Mouse (Mus musculus): ENCODE data around the gene Faap100. TPM values are rescaled to one million over a fixed set of nuclear protein-coding genes. Genes with fewer than 3 reads are reported as not detected.

Gene Faap100
- polyA plus RNA-seq, 1 experiment from 2014 or later: 33.8 TPM

DNA sequence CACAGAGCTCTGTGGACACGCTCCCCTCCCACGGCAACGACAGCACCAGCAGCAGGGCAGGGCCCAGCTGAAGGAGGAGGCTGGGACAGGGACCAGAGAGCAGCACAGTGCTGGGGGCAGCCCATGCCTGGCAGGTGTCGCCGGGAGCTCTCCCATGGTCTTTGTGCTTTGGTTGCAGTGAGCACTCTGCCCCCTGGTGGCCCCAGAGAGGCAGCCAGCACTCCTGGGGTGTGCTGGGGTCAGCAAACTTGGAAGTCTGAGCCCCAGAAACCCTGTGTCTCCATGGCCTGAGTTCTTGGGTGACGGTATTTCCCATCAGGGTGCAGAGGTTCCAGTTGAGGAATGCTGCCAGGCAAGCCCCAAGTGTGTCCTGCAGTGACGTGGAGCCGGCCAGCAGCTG, 8.9 kb downstream of the Faap100 start:
- H3K27ac ChIP-seq (ENCODE audit: low read depth, low read length): no peak overlapping the region
- 36% methylated on average over 8 of the region's 8 CpGs for WGBS

DNA sequence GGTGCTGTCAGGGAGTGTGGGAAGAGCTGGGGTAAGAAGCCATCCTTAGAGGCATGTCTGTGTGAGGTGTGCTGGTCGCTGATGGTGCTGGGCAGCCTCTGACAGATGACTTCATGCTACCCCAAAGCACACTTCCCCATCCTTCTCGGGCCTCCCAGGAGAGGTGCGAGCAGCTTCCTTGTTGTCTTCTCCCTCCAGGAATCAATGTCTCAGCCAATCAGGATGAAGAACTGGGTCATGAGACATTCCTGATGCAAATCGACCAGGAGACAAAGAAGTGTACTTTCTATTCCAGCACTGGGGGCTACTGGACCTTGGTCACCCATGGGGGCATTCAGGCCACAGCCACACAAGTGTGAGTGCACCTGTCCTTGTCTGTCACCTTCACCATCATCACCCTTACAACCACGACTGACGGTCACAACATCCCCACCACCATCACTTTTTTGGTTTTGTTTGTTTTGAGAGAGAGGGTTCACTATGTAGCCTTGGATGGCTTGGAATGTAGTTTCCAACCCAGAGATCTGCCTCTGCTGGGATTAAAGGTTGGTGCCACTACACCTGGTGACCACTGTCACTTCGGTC, 12.0 kb downstream of the Faap100 start:
- 0 out of 2 replicates have a peak, but pooled peaks cover 2% of the 10 kb centered on the region for H3K27me3 ChIP-seq (ENCODE audit: control insufficient read depth, insufficient read depth, low read length)
- H3K4me1 ChIP-seq (replicated peaks; ENCODE audit: control insufficient read depth, insufficient read depth, low read length): no peaks in the 10 kb centered on the region; the same call in 1 of the 2 replicates
- no peaks in the 10 kb centered on the region for H3K36me3 ChIP-seq (ENCODE audit: control insufficient read depth, insufficient read depth, low read length)
- ATAC-seq (replicated peaks; ENCODE audit: low FRiP score) (no peak), DNase-seq (ENCODE audit: low spot score) (no peak)
- H3K27ac ChIP-seq (ENCODE audit: low read depth, low read length): no peak overlapping the region
- no peak overlapping the region for H3K4me3 ChIP-seq (ENCODE audit: low read depth, low read length)
- no peak overlapping the region for H3K4me2 ChIP-seq (ENCODE audit: low read depth, low read length, severe bottlenecking)
- no peaks in the 10 kb centered on the region for H3K9me3 ChIP-seq (ENCODE audit: control insufficient read depth, low read length)
- H3K9ac ChIP-seq (ENCODE audit: low read length): no peak overlapping the region
- 36% methylated on average over 7 of the region's 7 CpGs for WGBS

More for the DNA sequence above, 8.9 kb downstream of the Faap100 start:
- Histone ChIP-seq H3K4me2 (ENCODE audit: low read depth, low read length, severe bottlenecking) (no peak overlapping the region), H3K36me3 (ENCODE audit: control insufficient read depth, insufficient read depth, low read length) (no peaks in the 10 kb centered on the region; the same call in 1 of the 2 replicates), H3K4me1 (replicated peaks; ENCODE audit: control insufficient read depth, insufficient read depth, low read length) (no peaks in the 10 kb centered on the region; the same call in 1 of the 2 replicates), H3K9me3 (ENCODE audit: control insufficient read depth, low read length) (no peaks in the 10 kb centered on the region), H3K9ac (ENCODE audit: low read length) (no peak overlapping the region; the same call in 1 of the 2 replicates), H3K4me3 (ENCODE audit: low read depth, low read length) (no peak overlapping the region), H3K27me3 (ENCODE audit: control insufficient read depth, insufficient read depth, low read length) (0 out of 2 replicates have a peak, but pooled peaks cover 2% of the 10 kb centered on the region)
- DNase-seq (ENCODE audit: low spot score): peak; percentile 82
- ATAC-seq (replicated peaks; ENCODE audit: low FRiP score): peak; percentile 53; the same call in 1 of the 2 replicates

- Histone ChIP-seq H3K27me3 (ENCODE audit: control insufficient read depth, insufficient read depth, low read length) (0 out of 2 replicates have a peak, but pooled peaks cover 2% of the 10 kb centered on the region), H3K4me3 (ENCODE audit: low read depth, low read length) (no peak overlapping the region), H3K36me3 (ENCODE audit: control insufficient read depth, insufficient read depth, low read length) (no peaks in the 10 kb centered on the region), H3K4me1 (replicated peaks; ENCODE audit: control insufficient read depth, insufficient read depth, low read length) (peaks cover 7% of the 10 kb centered on the region), H3K9me3 (ENCODE audit: control insufficient read depth, low read length) (no peaks in the 10 kb centered on the region), H3K27ac (ENCODE audit: low read depth, low read length) (no peak overlapping the region), H3K9ac (ENCODE audit: low read length) (no peak overlapping the region), H3K4me2 (ENCODE audit: low read depth, low read length, severe bottlenecking) (no peak overlapping the region)
- DNase-seq (ENCODE audit: low spot score) (no peak), ATAC-seq (replicated peaks; ENCODE audit: low FRiP score) (no peak)
- 85% methylated on average over 6 of the region's 6 CpGs for WGBS
Observed at GRCm38 (mm10) chr11:120362891-120363290, 15.7 kb downstream of the Faap100 start.

DNA sequence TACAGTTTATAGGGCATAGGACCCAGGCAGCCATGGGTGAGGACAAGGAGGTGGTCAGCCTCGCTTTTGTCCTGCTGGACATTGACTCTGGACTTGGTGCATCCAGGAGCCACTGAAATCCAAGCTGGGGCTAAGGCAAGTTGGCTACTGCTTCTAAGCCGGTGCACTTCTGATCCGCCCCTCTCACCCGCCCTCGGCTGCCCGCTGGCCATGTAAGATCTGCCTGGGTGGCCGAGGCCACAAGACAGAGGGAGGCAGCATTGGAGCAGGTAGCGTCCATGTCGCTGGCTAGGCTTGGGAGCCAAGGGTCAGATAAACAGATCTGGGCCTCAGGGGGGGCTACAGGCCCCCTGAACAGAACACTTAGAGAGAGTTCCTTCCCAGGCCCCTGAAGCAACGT, 17.3 kb downstream of the Faap100 start, which contains the start of gene Fscn2:
TSS of gene Fscn2 (plus strand) at position 240 of the 400 bp plus-strand sequence.
- Histone ChIP-seq H3K4me1 (replicated peaks; ENCODE audit: control insufficient read depth, insufficient read depth, low read length) (peaks cover 10% of the 10 kb centered on the region), H3K27me3 (ENCODE audit: control insufficient read depth, insufficient read depth, low read length) (0 out of 2 replicates have a peak, but pooled peaks cover 2% of the 10 kb centered on the region), H3K9ac (ENCODE audit: low read length) (no peak within 1 kb of the TSS), H3K27ac (ENCODE audit: low read depth, low read length) (no peak within 1 kb of the TSS), H3K4me2 (ENCODE audit: low read depth, low read length, severe bottlenecking) (no peak within 1 kb of the TSS), H3K4me3 (ENCODE audit: low read depth, low read length) (no peak within 1 kb of the TSS), H3K36me3 (ENCODE audit: control insufficient read depth, insufficient read depth, low read length) (no peaks in the 10 kb centered on the region), H3K9me3 (ENCODE audit: control insufficient read depth, low read length) (no peaks in the 10 kb centered on the region)
- DNase-seq (ENCODE audit: low spot score) (no peak), ATAC-seq (replicated peaks; ENCODE audit: low FRiP score) (no peak)
- WGBS: 65% methylated on average over 10 of the region's 10 CpGs

DNA sequence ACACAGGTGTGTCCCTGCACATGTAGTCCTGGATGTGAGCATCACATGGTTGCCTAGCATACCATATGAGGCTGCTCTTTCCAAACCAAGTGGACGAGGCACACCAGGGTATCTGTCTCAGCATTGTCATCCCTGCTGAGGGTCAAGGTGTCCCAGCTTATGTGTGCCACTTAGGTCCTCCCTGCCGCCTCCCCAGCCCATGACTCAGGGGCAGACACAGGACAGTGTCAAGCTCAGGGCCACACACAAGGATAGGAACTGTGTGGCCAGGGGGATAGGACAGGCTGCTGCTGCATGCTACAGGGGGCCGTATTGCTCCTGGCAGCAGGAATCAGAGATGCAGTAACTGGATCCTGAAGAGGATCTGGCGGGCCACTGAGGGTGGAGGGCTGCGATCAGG, 17.8 kb downstream of the Faap100 start:
- no peak for ATAC-seq (replicated peaks; ENCODE audit: low FRiP score)
- WGBS: 85% methylated on average over 5 of the region's 5 CpGs
- Histone ChIP-seq H3K9ac (ENCODE audit: low read length) (no peak overlapping the region), H3K4me2 (ENCODE audit: low read depth, low read length, severe bottlenecking) (no peak overlapping the region), H3K4me1 (replicated peaks; ENCODE audit: control insufficient read depth, insufficient read depth, low read length) (peaks cover 10% of the 10 kb centered on the region), H3K4me3 (ENCODE audit: low read depth, low read length) (no peak overlapping the region), H3K27me3 (ENCODE audit: control insufficient read depth, insufficient read depth, low read length) (0 out of 2 replicates have a peak, but pooled peaks cover 2% of the 10 kb centered on the region), H3K27ac (ENCODE audit: low read depth, low read length) (no peak overlapping the region), H3K36me3 (ENCODE audit: control insufficient read depth, insufficient read depth, low read length) (no peaks in the 10 kb centered on the region), H3K9me3 (ENCODE audit: control insufficient read depth, low read length) (no peaks in the 10 kb centered on the region)
- DNase-seq (ENCODE audit: low spot score): no peak

- Histone ChIP-seq H3K9ac (ENCODE audit: low read length) (no peak overlapping the region), H3K9me3 (ENCODE audit: control insufficient read depth, low read length) (no peaks in the 10 kb centered on the region), H3K27ac (ENCODE audit: low read depth, low read length) (no peak overlapping the region), H3K36me3 (ENCODE audit: control insufficient read depth, insufficient read depth, low read length) (no peaks in the 10 kb centered on the region), H3K4me3 (ENCODE audit: low read depth, low read length) (no peak overlapping the region), H3K4me2 (ENCODE audit: low read depth, low read length, severe bottlenecking) (no peak overlapping the region), H3K27me3 (ENCODE audit: control insufficient read depth, insufficient read depth, low read length) (0 out of 2 replicates have a peak, but pooled peaks cover 2% of the 10 kb centered on the region), H3K4me1 (replicated peaks; ENCODE audit: control insufficient read depth, insufficient read depth, low read length) (peaks cover 10% of the 10 kb centered on the region)
- ATAC-seq (replicated peaks; ENCODE audit: low FRiP score): no peak
- 66% methylated on average over 8 of the region's 8 CpGs for WGBS
- no peak for DNase-seq (ENCODE audit: low spot score)
Observed at GRCm38 (mm10) chr11:120360062-120360461, 18.5 kb downstream of the Faap100 start.

DNA sequence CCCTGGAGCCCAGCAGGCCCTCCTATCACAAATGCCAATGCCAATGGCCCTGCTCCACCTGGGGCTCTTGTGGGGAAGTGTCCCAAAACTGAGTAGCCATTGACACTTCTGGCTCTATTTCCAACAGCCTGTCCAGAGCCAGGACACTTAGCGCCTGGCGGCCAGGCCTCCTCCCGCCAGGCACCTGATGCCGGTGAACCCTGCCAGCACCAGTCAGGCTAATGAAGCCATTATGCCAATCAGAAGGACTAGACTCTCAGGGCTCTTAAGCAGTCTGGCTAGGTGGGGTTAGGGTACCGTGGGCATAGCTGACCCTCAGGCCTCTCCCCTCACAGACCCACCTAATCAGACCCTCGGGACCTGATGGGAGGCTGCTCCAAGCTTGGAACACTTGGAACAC, 19.2 kb downstream of the Faap100 start:
- Histone ChIP-seq H3K4me1 (replicated peaks; ENCODE audit: control insufficient read depth, insufficient read depth, low read length) (peaks cover 10% of the 10 kb centered on the region), H3K36me3 (ENCODE audit: control insufficient read depth, insufficient read depth, low read length) (no peaks in the 10 kb centered on the region), H3K4me2 (ENCODE audit: low read depth, low read length, severe bottlenecking) (no peak overlapping the region), H3K9me3 (ENCODE audit: control insufficient read depth, low read length) (no peaks in the 10 kb centered on the region), H3K4me3 (ENCODE audit: low read depth, low read length) (no peak overlapping the region), H3K9ac (ENCODE audit: low read length) (no peak overlapping the region), H3K27ac (ENCODE audit: low read depth, low read length) (no peak overlapping the region), H3K27me3 (ENCODE audit: control insufficient read depth, insufficient read depth, low read length) (no peaks in the 10 kb centered on the region)
- 85% methylated on average over 6 of the region's 6 CpGs for WGBS
- ATAC-seq (replicated peaks; ENCODE audit: low FRiP score) (no peak), DNase-seq (ENCODE audit: low spot score) (no peak)

DNA sequence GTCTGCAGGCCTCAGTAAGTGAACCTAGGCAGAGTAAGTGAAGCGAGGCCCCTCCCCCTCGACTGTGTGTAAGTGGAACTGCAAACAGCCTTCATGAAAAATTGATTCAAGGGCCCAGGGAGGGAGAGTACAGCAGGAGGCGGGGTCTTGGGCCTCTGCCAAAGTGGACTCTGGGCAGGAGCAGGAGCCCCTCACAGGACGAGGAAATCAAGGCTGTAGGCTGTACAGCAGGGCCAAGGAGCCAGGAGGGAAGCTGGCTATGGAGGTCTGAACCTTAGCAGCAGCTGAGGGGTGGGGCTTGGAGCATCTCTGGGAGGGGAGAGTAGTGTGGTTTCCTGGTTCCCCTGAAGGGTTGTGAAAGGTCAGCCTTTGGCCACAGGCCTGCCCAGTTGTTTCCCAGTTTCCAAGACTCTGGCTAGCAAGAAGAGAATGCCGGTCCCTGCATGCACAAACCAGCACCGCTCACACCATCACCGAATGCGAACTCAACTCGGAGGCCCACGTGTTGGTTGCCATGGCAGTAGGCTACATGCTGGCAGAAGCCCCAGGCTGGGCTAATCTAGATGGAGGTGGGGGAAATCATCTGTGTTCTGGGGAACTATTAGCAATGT, 20.7 kb downstream of the Faap100 start:
- Histone ChIP-seq H3K4me1 (replicated peaks; ENCODE audit: control insufficient read depth, insufficient read depth, low read length) (peaks cover 10% of the 10 kb centered on the region), H3K27ac (ENCODE audit: low read depth, low read length) (peak overlapping the region; percentile 73), H3K9me3 (ENCODE audit: control insufficient read depth, low read length) (no peaks in the 10 kb centered on the region), H3K9ac (ENCODE audit: low read length) (no peak overlapping the region), H3K4me3 (ENCODE audit: low read depth, low read length) (no peak overlapping the region), H3K27me3 (ENCODE audit: control insufficient read depth, insufficient read depth, low read length) (no peaks in the 10 kb centered on the region), H3K36me3 (ENCODE audit: control insufficient read depth, insufficient read depth, low read length) (no peaks in the 10 kb centered on the region), H3K4me2 (ENCODE audit: low read depth, low read length, severe bottlenecking) (no peak overlapping the region)
- WGBS: 23% methylated on average over 10 of the region's 10 CpGs
- peak; percentile 67 for ATAC-seq (replicated peaks; ENCODE audit: low FRiP score)
- DNase-seq (ENCODE audit: low spot score): peak; percentile 84
